Mouse (Mus musculus): Measurements from ENCODE around the gene Cherp. TPM values are rescaled to one million over a fixed set of nuclear protein-coding genes. Genes with fewer than 3 reads are reported as not detected.
A peak's percentile ranks its signal among the peaks of the same experiment; 100 is the strongest.

The Cherp gene
- 41.5 and 54.3 TPM in 2 replicates for polyA plus RNA-seq (2014; fragmentation: Nextera tagmentation; extraction: Ambion mirVana)

DNA sequence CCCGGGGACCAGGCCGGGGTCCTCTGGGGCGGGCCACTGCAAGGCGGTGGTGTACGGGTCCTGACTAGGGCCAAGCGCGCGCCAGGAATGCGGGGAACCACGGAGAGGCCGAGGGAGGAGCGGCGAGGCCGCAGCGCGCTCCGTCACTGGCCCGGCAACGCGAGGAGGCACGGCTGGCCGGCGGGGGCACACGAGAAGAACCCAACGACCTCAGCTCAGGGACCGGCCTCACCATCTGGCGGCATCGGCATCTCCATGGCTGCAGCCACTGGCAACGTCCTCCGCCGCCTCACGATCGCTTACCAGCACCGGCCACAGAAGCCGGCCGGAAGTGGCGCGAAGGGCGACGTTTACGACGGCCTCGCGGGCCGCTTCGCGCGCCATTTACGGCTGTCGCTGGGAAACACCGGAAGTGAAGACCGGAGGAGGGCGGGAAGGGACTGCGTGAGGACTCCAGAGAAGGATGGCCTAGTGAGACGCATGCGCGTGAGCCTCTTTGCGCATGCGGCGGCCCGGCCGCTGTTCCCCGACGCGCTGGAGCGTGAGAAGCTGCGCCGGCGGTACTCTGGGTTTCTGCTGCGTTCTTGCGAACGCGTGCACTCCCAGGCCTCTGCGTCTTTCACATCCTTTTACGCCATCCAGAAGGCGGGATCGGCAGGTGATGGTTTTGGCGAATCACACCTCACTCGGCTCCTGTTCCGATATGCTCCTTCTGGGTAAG lies at the start of gene Cherp:
Gene Cherp, minus strand, starts transcription at position 401 of the 721 bp plus-strand sequence.
- DNase-seq = peak; percentile 99
- Histone ChIP-seq H3K27ac (replicated peaks; ENCODE audit: low read depth, low read length) (peak within 1 kb of the TSS; percentile 87), H3K9ac (replicated peaks; ENCODE audit: low read length) (peak within 1 kb of the TSS; percentile 78), H3K36me3 (ENCODE audit: control insufficient read depth, insufficient read depth, low read length) (peaks cover 28% of the 10 kb centered on the region), H3K4me2 (ENCODE audit: low read length) (peak within 1 kb of the TSS; percentile 93), H3K4me1 (ENCODE audit: control insufficient read depth, insufficient read depth, low read length) (peaks cover 14% of the 10 kb centered on the region), H3K4me3 (replicated peaks; ENCODE audit: low read depth, low read length) (peak within 1 kb of the TSS; percentile 89), H3K27me3 (ENCODE audit: control insufficient read depth, insufficient read depth, low read length) (no peaks in the 10 kb centered on the region), H3K9me3 (ENCODE audit: control insufficient read depth, low read length) (no peaks in the 10 kb centered on the region)
- WGBS = under 1% methylated on average over 80 of the region's 80 CpGs
- peak; percentile 97 for ATAC-seq (ENCODE audit: low FRiP score, low TSS enrichment)

DNA sequence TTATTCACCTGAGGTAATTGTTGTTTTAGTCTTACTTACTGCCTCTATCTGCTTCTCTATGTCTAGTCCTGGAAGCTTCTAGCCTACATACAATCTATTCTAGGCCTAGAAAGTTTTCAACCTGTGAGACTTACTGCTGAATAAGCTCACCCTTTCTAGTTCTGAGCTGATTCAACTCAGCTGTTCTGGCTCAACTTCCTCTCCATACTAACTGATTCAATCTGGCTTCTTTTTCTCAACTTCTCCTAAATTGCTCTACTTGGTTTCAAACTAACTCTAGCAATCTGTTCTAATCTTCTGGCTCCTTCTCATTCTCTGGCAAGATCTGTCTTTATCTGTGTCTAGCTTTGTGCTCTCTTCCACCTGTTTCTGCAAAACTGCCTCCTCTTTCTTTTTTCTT lies 46.9 kb upstream of the Cherp start:
- no peak overlapping the region for H3K4me2 ChIP-seq (ENCODE audit: low read length)
- DNase-seq (no peak), ATAC-seq (ENCODE audit: low FRiP score, low TSS enrichment) (no peak)
- H3K27me3 ChIP-seq (ENCODE audit: control insufficient read depth, insufficient read depth, low read length) = no peaks in the 10 kb centered on the region
- H3K9ac ChIP-seq (replicated peaks; ENCODE audit: low read length) = no peak overlapping the region
- H3K9me3 ChIP-seq (ENCODE audit: control insufficient read depth, low read length) = no peaks in the 10 kb centered on the region
- no peak overlapping the region for H3K27ac ChIP-seq (replicated peaks; ENCODE audit: low read depth, low read length)
- no peaks in the 10 kb centered on the region for H3K4me1 ChIP-seq (ENCODE audit: control insufficient read depth, insufficient read depth, low read length)
- H3K36me3 ChIP-seq (ENCODE audit: control insufficient read depth, insufficient read depth, low read length) = no peaks in the 10 kb centered on the region
- no peak overlapping the region for H3K4me3 ChIP-seq (replicated peaks; ENCODE audit: low read depth, low read length)

DNA sequence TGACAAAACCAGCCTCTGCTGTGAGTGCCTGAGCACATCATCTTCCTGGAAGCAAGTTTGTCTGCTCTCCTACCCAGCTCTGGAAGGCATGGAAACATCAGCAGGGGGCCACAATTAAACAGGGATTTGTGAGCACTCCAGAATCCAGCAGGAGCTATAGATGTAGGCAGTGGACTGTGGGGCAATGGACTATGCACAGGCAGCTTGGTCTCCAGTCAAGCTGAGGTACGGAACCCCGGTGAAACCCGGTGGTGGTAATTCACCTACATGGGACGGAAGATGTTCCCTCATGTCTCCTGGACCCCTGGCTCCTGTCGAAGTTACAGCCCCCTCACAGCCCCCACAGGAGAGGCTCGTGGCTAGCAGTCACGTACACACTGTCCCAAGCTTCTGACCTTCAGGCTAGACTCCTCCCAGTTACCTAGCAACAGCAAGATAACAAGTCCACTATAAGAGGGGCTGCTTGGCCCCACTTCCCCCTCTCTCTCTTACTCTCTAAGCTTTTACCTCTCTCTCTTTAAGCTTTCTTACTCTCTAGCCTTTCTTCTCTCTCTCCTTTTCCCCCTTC lies 42.5 kb upstream of the Cherp start:
- no peak overlapping the region for H3K27ac ChIP-seq (replicated peaks; ENCODE audit: low read depth, low read length)
- DNase-seq = no peak
- no peak overlapping the region for H3K9ac ChIP-seq (replicated peaks; ENCODE audit: low read length)
- H3K36me3 ChIP-seq (ENCODE audit: control insufficient read depth, insufficient read depth, low read length) = no peaks in the 10 kb centered on the region
- no peak overlapping the region for H3K4me3 ChIP-seq (replicated peaks; ENCODE audit: low read depth, low read length)
- H3K4me2 ChIP-seq (ENCODE audit: low read length) = no peak overlapping the region
- WGBS = 82% methylated on average over 7 of the region's 7 CpGs
- no peaks in the 10 kb centered on the region for H3K27me3 ChIP-seq (ENCODE audit: control insufficient read depth, insufficient read depth, low read length)
- H3K9me3 ChIP-seq (ENCODE audit: control insufficient read depth, low read length) = no peaks in the 10 kb centered on the region
- H3K4me1 ChIP-seq (ENCODE audit: control insufficient read depth, insufficient read depth, low read length) = no peaks in the 10 kb centered on the region
- ATAC-seq (ENCODE audit: low FRiP score, low TSS enrichment) = no peak

DNA sequence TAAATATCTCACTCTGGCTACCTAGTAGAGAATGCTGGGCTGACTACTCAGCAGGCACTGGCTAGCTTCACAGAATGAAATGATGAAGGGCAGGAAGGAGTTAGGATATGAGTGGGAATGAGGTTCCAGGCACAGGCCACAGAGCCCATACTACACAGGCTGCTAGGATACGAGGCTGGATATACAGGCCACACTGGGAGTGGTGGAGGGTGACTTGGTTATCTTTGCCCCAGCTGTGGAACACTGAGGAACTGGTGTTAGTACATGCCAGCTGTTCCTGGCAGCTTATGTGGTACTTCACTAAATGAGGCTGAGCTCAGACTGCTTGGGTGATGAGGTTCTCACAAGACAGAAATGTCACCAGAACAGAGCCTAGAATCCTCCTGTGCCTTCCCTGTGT lies 38.1 kb upstream of the Cherp start:
- DNase-seq = no peak
- Histone ChIP-seq H3K4me1 (ENCODE audit: control insufficient read depth, insufficient read depth, low read length) (no peaks in the 10 kb centered on the region), H3K27ac (replicated peaks; ENCODE audit: low read depth, low read length) (no peak overlapping the region), H3K9me3 (ENCODE audit: control insufficient read depth, low read length) (no peaks in the 10 kb centered on the region), H3K4me2 (ENCODE audit: low read length) (no peak overlapping the region), H3K9ac (replicated peaks; ENCODE audit: low read length) (no peak overlapping the region), H3K27me3 (ENCODE audit: control insufficient read depth, insufficient read depth, low read length) (no peaks in the 10 kb centered on the region), H3K4me3 (replicated peaks; ENCODE audit: low read depth, low read length) (no peak overlapping the region), H3K36me3 (ENCODE audit: control insufficient read depth, insufficient read depth, low read length) (no peaks in the 10 kb centered on the region)
- no peak for ATAC-seq (ENCODE audit: low FRiP score, low TSS enrichment)
- WGBS = 96% methylated on average over 1 of the region's 1 CpGs

DNA sequence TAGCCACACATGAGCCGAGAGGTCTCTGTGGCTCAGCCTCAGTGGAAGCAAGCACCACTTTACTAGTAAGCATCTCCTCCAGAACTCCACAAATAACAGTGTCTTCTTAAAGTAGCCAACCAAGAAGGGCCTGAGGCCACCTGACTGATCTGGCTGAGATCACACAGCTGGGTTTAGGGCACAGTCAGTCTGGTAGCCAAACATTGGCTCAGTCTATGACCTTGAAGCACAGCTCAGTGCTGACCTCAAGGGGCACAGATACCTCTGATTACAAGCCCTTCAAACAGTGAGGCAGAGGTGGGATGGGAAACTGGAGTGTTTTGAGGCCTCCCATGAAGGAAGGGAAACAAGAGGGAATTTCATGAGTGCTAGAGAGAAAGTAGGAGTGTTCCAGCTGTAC lies 37.6 kb upstream of the Cherp start:
- ATAC-seq (ENCODE audit: low FRiP score, low TSS enrichment) = no peak
- H3K27ac ChIP-seq (replicated peaks; ENCODE audit: low read depth, low read length) = no peak overlapping the region
- no peak overlapping the region for H3K9ac ChIP-seq (replicated peaks; ENCODE audit: low read length)
- H3K9me3 ChIP-seq (ENCODE audit: control insufficient read depth, low read length) = no peaks in the 10 kb centered on the region
- 93% methylated on average over 1 of the region's 1 CpGs for WGBS
- H3K4me3 ChIP-seq (replicated peaks; ENCODE audit: low read depth, low read length) = no peak overlapping the region
- no peak for DNase-seq
- no peaks in the 10 kb centered on the region for H3K27me3 ChIP-seq (ENCODE audit: control insufficient read depth, insufficient read depth, low read length)
- no peaks in the 10 kb centered on the region for H3K4me1 ChIP-seq (ENCODE audit: control insufficient read depth, insufficient read depth, low read length)
- H3K36me3 ChIP-seq (ENCODE audit: control insufficient read depth, insufficient read depth, low read length) = no peaks in the 10 kb centered on the region
- no peak overlapping the region for H3K4me2 ChIP-seq (ENCODE audit: low read length)

DNA sequence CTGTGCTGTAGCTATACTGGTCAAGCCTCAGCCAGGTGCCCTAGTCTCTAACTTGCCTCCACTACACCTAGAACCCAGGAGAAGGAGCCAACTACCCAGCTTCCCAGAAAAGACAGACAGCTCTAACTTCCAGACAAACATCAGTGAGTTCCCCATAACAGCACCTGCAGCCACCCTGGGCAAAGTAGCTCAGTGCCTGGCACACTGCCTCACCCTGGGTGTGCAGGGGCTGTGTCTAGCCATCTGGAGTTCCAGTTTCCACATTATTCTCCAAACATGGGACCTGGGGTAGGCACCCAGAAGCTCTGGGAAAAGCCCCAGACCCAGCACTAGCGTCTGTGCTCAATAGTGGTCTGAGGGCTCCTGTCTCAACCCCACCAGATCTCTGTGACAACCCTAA lies 32.5 kb upstream of the Cherp start:
- Histone ChIP-seq H3K4me1 (ENCODE audit: control insufficient read depth, insufficient read depth, low read length) (no peaks in the 10 kb centered on the region), H3K4me2 (ENCODE audit: low read length) (no peak overlapping the region), H3K27me3 (ENCODE audit: control insufficient read depth, insufficient read depth, low read length) (no peaks in the 10 kb centered on the region), H3K9ac (replicated peaks; ENCODE audit: low read length) (no peak overlapping the region), H3K4me3 (replicated peaks; ENCODE audit: low read depth, low read length) (no peak overlapping the region), H3K9me3 (ENCODE audit: control insufficient read depth, low read length) (no peaks in the 10 kb centered on the region), H3K27ac (replicated peaks; ENCODE audit: low read depth, low read length) (no peak overlapping the region), H3K36me3 (ENCODE audit: control insufficient read depth, insufficient read depth, low read length) (no peaks in the 10 kb centered on the region; the same call in 1 of the 2 replicates)
- WGBS = 79% methylated on average over 1 of the region's 1 CpGs
- ATAC-seq (ENCODE audit: low FRiP score, low TSS enrichment) (no peak), DNase-seq (no peak)

GRCm38 (mm10) chr8:72504637-72505314 lies 29.8 kb upstream of the Cherp start:
- DNase-seq (no peak), ATAC-seq (ENCODE audit: low FRiP score, low TSS enrichment) (no peak)
- no peak overlapping the region for H3K4me2 ChIP-seq (ENCODE audit: low read length)
- H3K9me3 ChIP-seq (ENCODE audit: control insufficient read depth, low read length) = no peaks in the 10 kb centered on the region
- no peaks in the 10 kb centered on the region for H3K4me1 ChIP-seq (ENCODE audit: control insufficient read depth, insufficient read depth, low read length)
- 0 out of 2 replicates have a peak overlapping the region, but pooled peaks have one; percentile 4 for H3K9ac ChIP-seq (replicated peaks; ENCODE audit: low read length)
- no peaks in the 10 kb centered on the region; the same call in 1 of the 2 replicates for H3K36me3 ChIP-seq (ENCODE audit: control insufficient read depth, insufficient read depth, low read length)
- no peaks in the 10 kb centered on the region for H3K27me3 ChIP-seq (ENCODE audit: control insufficient read depth, insufficient read depth, low read length)
- no peak overlapping the region for H3K4me3 ChIP-seq (replicated peaks; ENCODE audit: low read depth, low read length)
- no peak overlapping the region for H3K27ac ChIP-seq (replicated peaks; ENCODE audit: low read depth, low read length)

DNA sequence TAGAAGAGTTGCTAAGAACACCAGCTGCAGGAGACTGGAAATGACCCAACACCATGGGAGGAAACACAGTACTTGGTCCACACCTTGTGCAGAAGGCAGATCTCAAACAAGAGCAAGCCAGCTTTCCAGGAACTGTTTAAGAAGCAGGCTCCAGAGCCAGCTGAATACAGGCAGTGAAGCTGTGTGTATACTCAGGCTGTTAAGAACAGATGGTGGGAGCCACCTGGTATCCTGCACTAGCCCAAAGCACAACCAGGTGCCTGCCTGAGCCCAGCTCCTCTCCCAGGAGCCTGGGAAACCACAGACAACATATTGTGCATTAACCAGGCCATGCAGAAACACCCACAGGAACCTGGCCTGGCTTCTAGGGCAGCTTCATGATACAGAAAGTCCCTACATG lies 29.1 kb upstream of the Cherp start:
- Histone ChIP-seq H3K4me1 (ENCODE audit: control insufficient read depth, insufficient read depth, low read length) (no peaks in the 10 kb centered on the region), H3K27ac (replicated peaks; ENCODE audit: low read depth, low read length) (no peak overlapping the region), H3K9ac (replicated peaks; ENCODE audit: low read length) (no peak overlapping the region), H3K9me3 (ENCODE audit: control insufficient read depth, low read length) (no peaks in the 10 kb centered on the region), H3K4me2 (ENCODE audit: low read length) (no peak overlapping the region), H3K4me3 (replicated peaks; ENCODE audit: low read depth, low read length) (no peak overlapping the region), H3K36me3 (ENCODE audit: control insufficient read depth, insufficient read depth, low read length) (no peaks in the 10 kb centered on the region; the same call in 1 of the 2 replicates), H3K27me3 (ENCODE audit: control insufficient read depth, insufficient read depth, low read length) (no peaks in the 10 kb centered on the region)
- ATAC-seq (ENCODE audit: low FRiP score, low TSS enrichment) = no peak
- DNase-seq = no peak

DNA sequence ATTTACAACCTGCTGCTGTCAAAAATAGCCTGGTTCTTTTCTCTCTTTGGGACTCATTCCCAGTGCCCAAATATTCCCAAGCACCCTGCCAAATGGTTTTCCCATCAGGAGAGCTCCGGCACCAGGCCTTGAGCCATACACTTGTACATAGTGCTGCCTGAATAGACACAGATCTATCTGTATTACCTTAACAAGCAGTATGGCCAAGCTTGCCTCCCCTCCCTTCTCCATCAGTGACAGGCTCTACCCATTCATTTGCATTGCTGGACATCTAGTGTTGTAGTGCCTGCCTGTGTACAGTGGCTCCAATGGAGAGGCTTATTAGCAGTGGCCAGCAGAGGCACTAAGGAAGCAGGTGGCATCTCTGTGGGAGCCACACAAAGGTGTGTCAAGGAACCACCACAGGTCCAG lies 25.5 kb upstream of the Cherp start:
- Histone ChIP-seq H3K27ac (replicated peaks; ENCODE audit: low read depth, low read length) (no peak overlapping the region), H3K36me3 (ENCODE audit: control insufficient read depth, insufficient read depth, low read length) (peaks cover 12% of the 10 kb centered on the region), H3K4me2 (ENCODE audit: low read length) (no peak overlapping the region), H3K27me3 (ENCODE audit: control insufficient read depth, insufficient read depth, low read length) (no peaks in the 10 kb centered on the region), H3K9ac (replicated peaks; ENCODE audit: low read length) (no peak overlapping the region), H3K4me3 (replicated peaks; ENCODE audit: low read depth, low read length) (no peak overlapping the region), H3K9me3 (ENCODE audit: control insufficient read depth, low read length) (no peaks in the 10 kb centered on the region), H3K4me1 (ENCODE audit: control insufficient read depth, insufficient read depth, low read length) (no peaks in the 10 kb centered on the region)
- no peak for DNase-seq
- 96% methylated on average over 1 of the region's 1 CpGs for WGBS
- ATAC-seq (ENCODE audit: low FRiP score, low TSS enrichment) = no peak

Data from midbrain, embryonic 14.5 days (tissue).